Mouse (Mus musculus) heart, adult 2 months (tissue): ENCODE results near the gene Hs6st3.

Experiments
- CTCF ChIP-seq: fragments of 200-600 bp; IDR thresholded peaks from 2 replicates; pipeline ENCODE4 v1.8.1; 2022; ENCODE audit warnings: antibody characterized with exemption, mild to moderate bottlenecking, moderate library complexity
- EP300 ChIP-seq: fragments of 200-500 bp; IDR thresholded peaks from 2 replicates; pipeline ENCODE4 v1.6.1; 2011; ENCODE audit warnings: low read depth, low read length, control low read depth; ENCODE audit not compliant: insufficient read depth
- POLR2A ChIP-seq: fragments of 200-500 bp; IDR thresholded peaks from 2 replicates; pipeline ENCODE4 v1.6.1; 2011; ENCODE audit warnings: mild to moderate bottlenecking, low read depth, low read length, control low read depth; ENCODE audit not compliant: insufficient read depth

GRCm38 (mm10) chr14:119137906-119138785 is at the start of gene Hs6st3:
- TF ChIP-seq CTCF (no peak), POLR2A (no peak), EP300 (no peak)
